Mouse (Mus musculus) neural tube, embryonic 12.5 days (tissue): ENCODE measurements around the gene Pik3r6. TPM values are rescaled to one million over a fixed set of nuclear protein-coding genes. Genes with fewer than 3 reads are reported as not detected.

Source experiments
- ATAC-seq: fragments of 200-750 bp; cut with Nextera tagmentation; 2 replicates; pipeline ENCODE4 v1.8.0; 2017; ENCODE audit warnings: low read depth, mild to moderate bottlenecking, moderate TSS enrichment, moderate library complexity; ENCODE audit not compliant: low FRiP score
- H3K27ac ChIP-seq: fragments of 300-500 bp; sonication (generic); 2 replicates; pipeline ENCODE4 v1.5.1; 2016
- H3K27me3 ChIP-seq: fragments of 300-500 bp; sonication (generic); replicated peaks from 2 replicates; pipeline ENCODE4 v1.6.1; 2016; ENCODE audit warnings: mild to moderate bottlenecking
- H3K36me3 ChIP-seq: fragments of 300-500 bp; sonication (generic); 2 replicates; pipeline ENCODE4 v1.6.1; 2016; ENCODE audit warnings: mild to moderate bottlenecking
- H3K4me1 ChIP-seq: fragments of 300-500 bp; sonication (generic); 2 replicates; pipeline ENCODE4 v1.6.1; 2016
- H3K4me2 ChIP-seq: fragments of 300-500 bp; sonication (generic); replicated peaks from 2 replicates; pipeline ENCODE4 v1.6.1; 2016; ENCODE audit warnings: mild to moderate bottlenecking
- H3K4me3 ChIP-seq: fragments of 300-500 bp; sonication (generic); 2 replicates; pipeline ENCODE4 v1.5.1; 2016
- H3K9ac ChIP-seq: fragments of 300-500 bp; sonication (generic); 2 replicates; pipeline ENCODE4 v1.6.1; 2016; ENCODE audit warnings: mild to moderate bottlenecking
- H3K9me3 ChIP-seq: fragments of 300-500 bp; sonication (generic); 2 replicates; pipeline ENCODE4 v1.6.1; 2016; ENCODE audit warnings: mild to moderate bottlenecking
- WGBS: fragments of 180-500 bp; shearing (Covaris S2); methylation state at CpG from one replicate; pipeline ENCODE4 v1.1.7; 2016; 5-methylcytosine and 5-hydroxymethylcytosine counted together
- polyA plus RNA-seq: library from polyadenylated mRNA; unstranded; fragments of >200 nt; fragmentation: Nextera tagmentation; extraction: Ambion mirVana; gene quantifications from 2 replicates; pipeline ENCODE4 v1.2.1, GENCODE M21; 2016

The Pik3r6 gene
- polyA plus RNA-seq, 1 experiment from 2014 or later, result 2.5 TPM

DNA sequence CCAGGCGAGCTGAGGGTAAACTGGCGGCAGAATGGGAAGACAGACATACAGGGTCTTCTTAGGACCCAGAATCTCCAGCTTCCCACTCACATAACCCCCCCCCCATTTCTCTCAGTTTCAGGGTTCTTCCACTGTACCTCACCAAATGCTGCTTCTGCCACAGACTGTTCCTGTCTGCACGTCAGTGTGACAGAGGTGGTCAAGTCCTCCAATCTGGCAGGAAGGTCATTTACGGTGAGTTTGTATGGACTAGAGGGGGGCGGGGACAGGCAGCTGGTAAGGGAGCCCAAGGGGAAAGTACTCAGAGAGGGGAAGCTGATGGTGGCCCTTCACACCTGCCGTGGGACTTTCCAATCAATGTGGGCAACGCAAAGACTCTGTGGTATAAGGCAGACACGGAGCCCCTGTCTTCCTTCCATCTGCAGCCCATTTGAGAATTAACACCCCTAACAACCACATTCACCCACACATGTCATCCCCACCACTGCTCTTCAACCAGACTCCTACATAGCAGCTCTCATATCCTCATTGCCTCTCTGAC, 42.9 kb downstream of the Pik3r6 start:
- no peak for ATAC-seq
- WGBS, result 76% methylated on average over 8 of the region's 8 CpGs
- H3K27ac ChIP-seq, result no peak overlapping the region
- no peak overlapping the region for H3K4me2 ChIP-seq
- H3K4me3 ChIP-seq, result no peak overlapping the region
- H3K9me3 ChIP-seq, result no peaks in the 10 kb centered on the region
- no peaks in the 10 kb centered on the region for H3K36me3 ChIP-seq
- no peak overlapping the region for H3K9ac ChIP-seq
- no peaks in the 10 kb centered on the region for H3K4me1 ChIP-seq
- H3K27me3 ChIP-seq, result no peaks in the 10 kb centered on the region

DNA sequence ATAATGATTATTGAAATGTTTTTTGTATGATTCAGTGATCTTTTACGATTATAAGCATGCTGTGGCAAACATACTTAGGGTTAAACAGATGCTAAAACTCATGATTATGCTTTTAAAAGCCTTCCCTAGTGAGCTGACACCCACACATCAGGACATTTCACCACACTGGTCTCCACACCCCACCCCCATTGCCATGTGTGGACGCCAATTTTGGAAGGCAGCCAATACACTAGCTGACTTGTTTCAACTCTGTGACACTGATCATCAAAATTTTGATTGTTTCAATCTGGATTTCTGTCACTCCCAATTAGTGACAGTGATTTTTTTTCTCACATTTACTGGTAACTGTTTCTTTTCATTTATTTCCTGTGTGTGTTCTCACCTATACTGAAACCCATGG, 44.7 kb downstream of the Pik3r6 start:
- 78% methylated on average over 2 of the region's 2 CpGs for WGBS
- H3K27me3 ChIP-seq, result no peaks in the 10 kb centered on the region
- H3K9me3 ChIP-seq, result no peaks in the 10 kb centered on the region
- H3K9ac ChIP-seq, result no peak overlapping the region
- H3K4me3 ChIP-seq, result no peak overlapping the region
- no peak for ATAC-seq
- no peak overlapping the region for H3K4me2 ChIP-seq
- H3K4me1 ChIP-seq, result no peaks in the 10 kb centered on the region
- H3K36me3 ChIP-seq, result no peaks in the 10 kb centered on the region
- no peak overlapping the region for H3K27ac ChIP-seq

DNA sequence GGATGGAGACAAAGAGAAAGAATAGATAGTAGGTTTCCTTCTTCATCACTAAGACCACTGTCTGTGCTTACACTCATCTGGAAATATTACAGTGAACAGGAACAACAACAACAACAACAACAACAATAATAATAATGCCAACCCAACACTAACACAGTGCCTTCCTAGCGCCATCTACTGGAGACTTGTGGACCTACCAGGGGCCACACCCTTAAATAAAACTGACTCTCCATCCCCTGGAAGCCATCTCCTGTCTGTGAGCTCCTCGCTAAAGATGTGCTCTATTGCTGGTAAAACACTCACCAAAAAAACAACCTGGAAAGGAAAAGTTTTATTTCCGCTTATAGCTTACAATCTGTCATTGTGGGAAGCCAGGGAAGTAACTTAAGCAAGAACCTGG, 46.8 kb downstream of the Pik3r6 start:
- H3K4me3 ChIP-seq, result no peak overlapping the region
- ATAC-seq, result no peak
- no peak overlapping the region for H3K27ac ChIP-seq
- H3K36me3 ChIP-seq, result no peaks in the 10 kb centered on the region
- WGBS, result 42% methylated on average over 3 of the region's 3 CpGs
- H3K4me2 ChIP-seq, result no peak overlapping the region
- no peaks in the 10 kb centered on the region for H3K9me3 ChIP-seq
- no peaks in the 10 kb centered on the region for H3K4me1 ChIP-seq
- H3K9ac ChIP-seq, result no peak overlapping the region
- no peaks in the 10 kb centered on the region for H3K27me3 ChIP-seq

DNA sequence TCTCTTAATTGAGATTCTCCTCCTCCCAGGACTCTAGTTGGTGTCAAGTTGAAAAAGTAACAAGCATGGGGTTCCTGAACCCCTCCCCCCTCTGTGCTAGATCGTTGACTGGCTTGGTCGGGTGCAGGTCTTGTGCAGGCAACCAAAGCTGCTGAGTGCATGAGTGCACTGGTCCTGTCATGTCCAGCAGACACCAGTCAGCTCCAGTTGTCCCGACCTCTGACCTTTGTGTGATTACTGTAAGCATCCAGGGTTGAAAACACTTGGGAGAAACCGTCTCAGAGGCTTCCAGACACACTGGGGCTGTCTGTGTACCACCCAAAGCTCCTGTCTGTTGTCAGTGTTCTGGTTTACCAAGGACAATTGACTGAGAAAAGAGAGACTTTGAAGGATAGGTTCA, 47.5 kb downstream of the Pik3r6 start:
- WGBS, result 73% methylated on average over 4 of the region's 4 CpGs
- no peak for ATAC-seq
- no peak overlapping the region for H3K4me2 ChIP-seq
- H3K4me3 ChIP-seq, result no peak overlapping the region
- H3K36me3 ChIP-seq, result no peaks in the 10 kb centered on the region
- H3K9me3 ChIP-seq, result no peaks in the 10 kb centered on the region
- H3K9ac ChIP-seq, result no peak overlapping the region
- H3K27ac ChIP-seq, result no peak overlapping the region
- no peaks in the 10 kb centered on the region for H3K4me1 ChIP-seq
- no peaks in the 10 kb centered on the region for H3K27me3 ChIP-seq

DNA sequence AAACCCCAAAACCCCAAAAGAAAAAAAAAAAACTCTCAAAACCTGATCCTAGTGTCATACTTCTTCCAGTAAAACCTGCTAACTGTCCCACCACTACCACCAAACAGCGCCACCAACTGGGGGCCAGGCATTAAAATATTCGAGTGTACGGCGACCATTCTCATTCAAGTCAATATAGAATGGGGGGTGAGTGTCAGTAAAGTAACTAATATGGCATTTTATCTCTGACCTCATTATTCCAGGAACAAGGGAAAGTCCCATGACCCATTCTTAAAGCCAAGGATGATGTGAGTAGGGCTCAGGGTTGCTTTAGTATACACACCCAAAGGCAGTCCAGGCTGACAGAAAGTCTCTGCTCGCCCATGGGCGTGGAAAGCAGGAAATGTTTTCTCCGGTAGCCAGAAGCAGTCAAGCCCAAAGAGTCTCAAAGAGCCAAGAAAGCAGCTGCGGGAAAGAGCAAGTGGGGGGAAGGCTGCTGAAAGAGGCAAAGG, 51.2 kb downstream of the Pik3r6 start:
- Histone ChIP-seq H3K4me1 (peaks cover 5% of the 10 kb centered on the region; the same call in 1 of the 2 replicates), H3K36me3 (no peaks in the 10 kb centered on the region), H3K27ac (no peak overlapping the region), H3K4me2 (no peak overlapping the region), H3K4me3 (no peak overlapping the region), H3K27me3 (peaks cover 7% of the 10 kb centered on the region), H3K9ac (no peak overlapping the region), H3K9me3 (no peaks in the 10 kb centered on the region)
- 45% methylated on average over 8 of the region's 8 CpGs for WGBS
- no peak for ATAC-seq

DNA sequence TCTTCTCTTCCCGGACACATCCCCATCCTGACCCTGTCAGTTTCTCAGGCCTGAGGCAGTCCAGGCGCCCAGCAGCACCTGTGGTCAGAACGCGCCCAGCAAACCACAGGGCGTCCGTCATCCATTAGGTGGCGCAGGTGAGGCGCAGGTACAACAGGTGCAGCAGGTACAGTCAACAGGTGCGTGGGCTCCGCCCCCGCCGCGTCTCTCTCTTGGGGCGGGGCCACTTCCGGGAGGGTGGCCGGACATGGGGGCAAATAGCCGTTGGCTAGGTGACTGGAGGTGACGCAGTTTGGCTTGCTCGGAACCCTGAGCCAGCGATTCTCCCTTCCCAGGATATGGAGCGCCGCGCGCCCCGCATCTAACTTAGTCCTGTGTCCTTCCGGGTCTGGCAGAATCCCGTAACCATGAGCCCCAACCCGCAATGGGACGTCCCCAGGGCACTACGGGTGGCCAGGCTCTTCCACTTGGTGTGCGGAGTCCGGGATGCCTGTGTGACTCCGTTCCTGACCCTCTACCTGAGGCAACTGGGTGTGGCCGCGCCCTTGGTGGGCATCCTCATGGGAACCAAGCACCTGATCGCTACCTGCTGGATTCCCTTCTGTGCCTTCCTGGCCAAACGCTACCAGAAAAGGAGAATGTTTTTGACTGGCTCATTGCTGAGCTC, 53.2 kb downstream of the Pik3r6 start, which contains the start of gene Mfsd6l:
Gene Mfsd6l, plus strand, starts transcription at position 269 of the 667 bp plus-strand sequence.
- no peak within 1 kb of the TSS for H3K4me3 ChIP-seq
- H3K27ac ChIP-seq, result no peak within 1 kb of the TSS
- peaks cover 7% of the 10 kb centered on the region for H3K27me3 ChIP-seq
- H3K9ac ChIP-seq, result no peak within 1 kb of the TSS
- ATAC-seq, result no peak
- H3K36me3 ChIP-seq, result no peaks in the 10 kb centered on the region
- H3K9me3 ChIP-seq, result no peaks in the 10 kb centered on the region
- 6% methylated on average over 37 of the region's 37 CpGs for WGBS
- H3K4me1 ChIP-seq, result peaks cover 5% of the 10 kb centered on the region; the same call in 1 of the 2 replicates
- H3K4me2 ChIP-seq, result peak within 1 kb of the TSS; percentile 49

DNA sequence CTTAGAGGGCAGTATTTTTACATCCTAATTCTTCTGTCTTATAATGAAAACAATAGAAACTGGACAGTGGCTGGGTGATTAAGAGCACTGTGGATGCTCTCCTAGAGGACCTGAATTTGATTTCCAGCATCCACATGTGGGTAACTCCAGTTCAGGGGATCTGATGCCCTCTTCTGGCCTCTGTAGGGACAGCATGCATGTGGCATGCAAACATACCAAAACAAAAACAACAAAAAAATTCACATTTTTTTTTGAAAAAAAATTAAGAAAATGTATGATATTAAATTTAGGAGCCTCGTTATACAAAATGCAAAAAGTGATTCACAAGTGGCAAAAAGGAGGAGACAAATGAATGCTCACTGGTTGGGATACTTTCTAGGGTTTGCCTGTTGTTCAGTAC, 56.7 kb downstream of the Pik3r6 start:
- ATAC-seq, result no peak
- Histone ChIP-seq H3K9ac (no peak overlapping the region), H3K9me3 (no peaks in the 10 kb centered on the region), H3K27me3 (peaks cover 7% of the 10 kb centered on the region), H3K4me3 (no peak overlapping the region), H3K4me1 (peaks cover 5% of the 10 kb centered on the region; the same call in 1 of the 2 replicates), H3K4me2 (no peak overlapping the region), H3K36me3 (no peaks in the 10 kb centered on the region), H3K27ac (no peak overlapping the region)
- WGBS, result 44% methylated on average over 1 of the region's 1 CpGs

DNA sequence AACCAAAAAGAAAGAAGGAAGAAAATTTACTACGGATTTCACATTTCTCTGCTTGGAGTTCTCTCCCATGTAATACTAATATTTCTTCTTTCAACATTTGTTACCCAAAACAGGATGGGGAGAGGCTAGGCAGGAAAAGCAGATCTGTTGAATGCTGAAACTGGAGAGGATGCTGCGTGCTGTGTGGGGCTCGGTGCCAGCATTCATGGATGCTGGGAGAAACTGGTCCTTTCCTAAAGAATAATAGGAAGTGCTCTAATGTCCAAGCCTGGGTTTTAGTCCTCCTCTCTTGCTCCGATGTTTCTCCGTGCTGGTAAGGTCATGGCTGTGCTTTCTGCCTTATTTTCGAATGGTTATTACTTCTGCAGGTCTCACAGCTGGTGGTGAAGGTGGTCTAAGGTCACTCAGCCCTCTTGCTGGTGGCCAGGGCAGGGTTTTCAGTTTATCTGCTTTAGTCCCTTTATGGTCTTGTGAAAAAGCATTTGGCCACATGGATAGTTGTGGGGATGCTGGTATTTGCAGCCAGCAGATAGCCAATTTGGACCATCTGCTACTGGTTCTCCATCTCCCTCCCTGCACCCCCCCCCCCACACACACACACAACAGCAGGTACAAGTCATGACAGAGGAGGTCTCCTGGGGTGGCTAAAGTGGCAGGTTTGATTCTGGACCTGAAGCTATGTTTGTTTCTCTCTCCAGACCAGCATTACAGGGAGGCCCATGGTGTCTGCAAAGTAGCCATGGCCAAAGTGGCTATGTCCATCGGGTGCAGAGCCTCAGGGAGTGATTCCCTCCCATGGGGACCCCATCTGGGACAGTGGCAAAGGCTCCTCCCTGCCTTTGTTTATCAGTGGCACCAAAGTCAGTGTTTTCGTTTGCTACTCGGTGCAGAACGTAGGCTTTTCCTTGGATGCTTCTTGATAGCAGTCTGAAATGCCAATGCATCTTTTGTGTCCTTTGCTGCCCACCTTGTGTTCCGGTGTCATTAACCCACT, 59.4 kb downstream of the Pik3r6 start:
- Histone ChIP-seq H3K27ac (no peak overlapping the region), H3K27me3 (no peaks in the 10 kb centered on the region; the same call in none of the 2 replicates), H3K36me3 (no peaks in the 10 kb centered on the region), H3K4me2 (no peak overlapping the region), H3K9me3 (no peaks in the 10 kb centered on the region), H3K4me1 (peaks cover 4% of the 10 kb centered on the region; the same call in 1 of the 2 replicates), H3K4me3 (no peak overlapping the region), H3K9ac (no peak overlapping the region)
- no peak for ATAC-seq
- WGBS, result 82% methylated on average over 11 of the region's 11 CpGs

DNA sequence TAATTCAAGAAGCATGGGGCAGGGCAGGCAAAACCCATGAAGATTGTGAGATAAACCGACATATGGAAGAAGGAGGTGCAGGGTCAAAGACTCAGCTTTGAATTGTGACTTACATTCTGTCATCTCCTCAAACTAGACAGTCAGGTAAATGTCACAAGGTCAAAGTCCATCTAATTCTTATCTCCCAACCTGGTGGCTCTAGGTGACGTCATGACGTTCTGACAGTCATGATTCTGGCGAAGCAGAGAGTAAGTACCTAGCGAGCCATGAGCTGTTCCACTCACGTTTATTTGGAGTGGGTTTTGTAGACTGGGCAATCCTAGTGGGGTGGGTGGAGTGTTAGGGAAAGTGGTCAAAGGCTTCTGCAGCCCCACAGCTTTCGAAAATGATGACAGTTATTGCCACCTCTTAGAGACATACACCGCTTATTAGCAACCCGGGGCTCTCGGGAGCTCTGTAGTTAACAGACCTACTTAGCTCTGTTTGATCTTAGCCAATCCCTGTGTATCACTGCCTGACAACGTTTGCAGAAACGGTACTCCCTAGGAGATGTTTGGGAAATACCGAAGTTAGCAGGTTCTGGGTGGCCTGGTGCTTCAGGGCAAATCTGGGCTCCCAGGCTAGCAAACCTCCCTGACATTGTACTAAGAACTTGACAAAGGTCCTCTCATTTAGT, 61.7 kb downstream of the Pik3r6 start:
- no peak overlapping the region for H3K9ac ChIP-seq
- no peak for ATAC-seq

DNA sequence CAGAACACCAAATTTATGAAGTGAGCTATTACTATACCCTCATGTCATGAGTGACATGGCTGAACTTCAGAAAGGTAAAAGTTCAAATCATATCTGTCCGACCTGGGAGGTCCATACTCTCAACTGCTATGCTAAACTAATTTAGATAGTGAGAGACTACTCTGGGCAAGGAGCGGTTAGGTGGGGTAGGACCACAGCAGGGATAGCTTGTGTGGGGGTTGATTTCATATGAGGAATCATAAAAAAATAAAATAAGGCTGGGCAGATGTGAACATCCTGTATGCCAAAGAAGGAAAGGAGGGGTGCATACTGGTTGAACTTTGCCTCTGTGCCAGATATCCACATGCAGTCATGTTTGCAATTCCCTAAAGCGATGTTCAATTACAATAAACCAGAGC, 62.2 kb downstream of the Pik3r6 start:
- Histone ChIP-seq H3K27me3 (no peaks in the 10 kb centered on the region; the same call in 1 of the 2 replicates), H3K9ac (no peak overlapping the region), H3K27ac (no peak overlapping the region), H3K4me2 (no peak overlapping the region), H3K36me3 (no peaks in the 10 kb centered on the region), H3K4me3 (no peak overlapping the region), H3K4me1 (peaks cover 4% of the 10 kb centered on the region; the same call in 1 of the 2 replicates), H3K9me3 (no peaks in the 10 kb centered on the region)
- 89% methylated on average over 3 of the region's 3 CpGs for WGBS
- ATAC-seq, result no peak

More for the DNA sequence above, 61.7 kb downstream of the Pik3r6 start:
- H3K4me1 ChIP-seq, result peaks cover 4% of the 10 kb centered on the region; the same call in 1 of the 2 replicates
- H3K4me2 ChIP-seq, result no peak overlapping the region
- WGBS, result 82% methylated on average over 13 of the region's 13 CpGs
- H3K36me3 ChIP-seq, result no peaks in the 10 kb centered on the region
- no peaks in the 10 kb centered on the region; the same call in 1 of the 2 replicates for H3K27me3 ChIP-seq
- H3K27ac ChIP-seq, result no peak overlapping the region
- H3K9me3 ChIP-seq, result no peaks in the 10 kb centered on the region
- no peak overlapping the region for H3K4me3 ChIP-seq

DNA sequence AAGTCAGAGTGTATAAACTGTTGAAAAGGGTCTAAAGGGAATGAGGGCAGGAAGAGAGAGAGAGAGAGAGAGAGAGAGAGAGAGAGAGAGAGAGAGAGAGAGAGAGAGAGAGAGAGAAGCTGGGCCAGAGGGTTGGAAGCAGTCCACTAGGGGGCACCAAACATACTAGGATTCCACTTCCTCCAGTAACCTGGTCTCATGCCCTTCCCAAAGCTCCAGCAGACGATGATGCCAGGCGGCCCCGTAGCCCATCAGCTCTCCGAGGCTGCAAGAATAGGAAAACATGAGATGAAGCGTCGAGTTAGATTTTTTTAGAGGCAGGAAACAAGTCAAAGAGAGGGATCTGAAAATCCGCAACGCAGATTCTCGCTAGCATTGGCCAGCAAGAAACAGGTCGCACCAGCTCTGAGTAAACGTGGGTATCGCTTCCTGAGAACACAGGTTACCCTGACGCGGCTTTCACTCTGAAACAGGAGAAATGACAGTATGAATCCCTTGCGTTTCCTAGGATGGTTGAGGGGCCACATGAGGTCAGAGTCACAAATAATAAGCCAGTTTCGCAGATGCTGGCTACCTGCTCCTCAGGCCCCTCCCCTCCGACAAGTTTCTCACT, 63.7 kb downstream of the Pik3r6 start:
- no peaks in the 10 kb centered on the region for H3K9me3 ChIP-seq
- WGBS, result 19% methylated on average over 17 of the region's 17 CpGs
- H3K27me3 ChIP-seq, result no peaks in the 10 kb centered on the region; the same call in 1 of the 2 replicates
- H3K36me3 ChIP-seq, result no peaks in the 10 kb centered on the region
- 0 out of 2 replicates have a peak overlapping the region, but pooled peaks have one; percentile 40 for H3K9ac ChIP-seq
- ATAC-seq, result no peak
- H3K27ac ChIP-seq, result no peak overlapping the region
- H3K4me2 ChIP-seq, result peak overlapping the region; percentile 60
- H3K4me1 ChIP-seq, result peaks cover 4% of the 10 kb centered on the region; the same call in 1 of the 2 replicates
- peak overlapping the region; percentile 26 for H3K4me3 ChIP-seq
